Mouse (Mus musculus) bone marrow macrophage, adult 2 months (primary cell): ENCODE measurements around the gene Gm5447.

Source experiments
- CTCF ChIP-seq: IDR thresholded peaks from 2 replicates; pipeline ENCODE4 v1.5.1; 2012; ENCODE audit warnings: low read depth, mild to moderate bottlenecking, low read length, moderate library complexity
- POLR2A ChIP-seq: IDR thresholded peaks from 2 replicates; pipeline ENCODE4 v1.6.1; 2012; ENCODE audit warnings: mild to moderate bottlenecking, low read depth, low read length, borderline replicate concordance

DNA sequence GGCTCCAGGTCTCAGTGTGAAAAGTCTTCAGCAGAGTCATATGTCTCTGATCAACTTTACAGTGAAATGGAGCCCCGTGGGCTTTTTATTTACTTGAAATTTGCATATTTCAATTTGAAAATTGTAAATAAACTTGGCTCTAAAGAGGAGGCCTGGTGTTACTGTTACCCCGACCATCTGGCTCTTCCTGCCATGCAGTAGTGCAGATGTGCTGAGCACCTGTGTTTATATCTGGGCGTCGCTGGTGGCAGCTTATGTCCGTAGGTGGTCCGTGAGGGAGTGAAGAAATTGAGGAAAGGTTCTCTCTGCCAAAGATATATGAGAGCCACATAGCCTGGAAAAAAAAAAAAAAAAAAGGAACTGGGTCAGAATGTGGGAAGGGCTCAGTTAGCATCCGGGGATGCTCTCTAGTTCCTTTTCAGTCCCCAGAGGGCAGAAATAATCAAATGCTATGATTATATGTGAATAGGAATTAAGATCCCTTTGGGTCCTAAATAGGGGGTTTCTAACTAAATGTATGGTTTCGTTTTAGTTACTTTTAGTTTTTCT is 2.6 kb downstream of the Gm5447 start:
- TF ChIP-seq POLR2A (no peak), CTCF (no peak)
